Mouse (Mus musculus) c-Kit-positive CD71-negative TER-119-negative erythroid progenitor cells, embryonic 14.5 days (primary cell): ENCODE measurements around the gene Dnm2.

Experiments used
- DNase-seq: peaks from one replicate; pipeline ENCODE4 v3.0.0-alpha.2; 2013; ENCODE audit warnings: low read depth

The Dnm2 gene

GRCm38 (mm10) chr9:21430724-21431123 lies 6.0 kb downstream of the Dnm2 start:
- no peak for DNase-seq

GRCm38 (mm10) chr9:21432066-21432465 lies 7.4 kb downstream of the Dnm2 start:
- DNase-seq = no peak

GRCm38 (mm10) chr9:21433766-21434165 lies 9.1 kb downstream of the Dnm2 start:
- DNase-seq = no peak

GRCm38 (mm10) chr9:21434410-21434809 lies 9.7 kb downstream of the Dnm2 start:
- DNase-seq = no peak

- no peak for DNase-seq
These were observed 11.3 kb downstream of the Dnm2 start for GRCm38 (mm10) chr9:21435777-21436635.

- no peak for DNase-seq
These were observed 12.9 kb downstream of the Dnm2 start for GRCm38 (mm10) chr9:21437577-21437976.

- DNase-seq = no peak
These were observed 13.5 kb downstream of the Dnm2 start for GRCm38 (mm10) chr9:21438219-21438618.

GRCm38 (mm10) chr9:21439456-21439855 lies 14.7 kb downstream of the Dnm2 start:
- no peak for DNase-seq

GRCm38 (mm10) chr9:21439914-21440313 lies 15.2 kb downstream of the Dnm2 start:
- no peak for DNase-seq

GRCm38 (mm10) chr9:21440387-21440786 lies 15.7 kb downstream of the Dnm2 start:
- no peak for DNase-seq

GRCm38 (mm10) chr9:21443853-21444252 lies 19.1 kb downstream of the Dnm2 start:
- DNase-seq = no peak

- no peak for DNase-seq
These were observed 19.9 kb downstream of the Dnm2 start for GRCm38 (mm10) chr9:21444574-21444973.

GRCm38 (mm10) chr9:21445081-21445744 lies 20.5 kb downstream of the Dnm2 start:
- no peak for DNase-seq

- DNase-seq = no peak
These were observed 23.1 kb downstream of the Dnm2 start for GRCm38 (mm10) chr9:21447778-21448177.

GRCm38 (mm10) chr9:21449710-21450109 lies 25.0 kb downstream of the Dnm2 start:
- DNase-seq = no peak

- DNase-seq = no peak
These were observed 25.6 kb downstream of the Dnm2 start for GRCm38 (mm10) chr9:21450270-21450669.

GRCm38 (mm10) chr9:21451391-21451790 lies 26.7 kb downstream of the Dnm2 start:
- DNase-seq = no peak

GRCm38 (mm10) chr9:21451870-21452269 lies 27.2 kb downstream of the Dnm2 start:
- DNase-seq = no peak

- peak; percentile 31 for DNase-seq
These were observed 28.3 kb downstream of the Dnm2 start for GRCm38 (mm10) chr9:21453003-21453402.

- no peak for DNase-seq
These were observed 28.8 kb downstream of the Dnm2 start for GRCm38 (mm10) chr9:21453459-21453858.

- DNase-seq = no peak
These were observed 29.8 kb downstream of the Dnm2 start for GRCm38 (mm10) chr9:21454556-21454955.

- no peak for DNase-seq
These were observed 30.5 kb downstream of the Dnm2 start for GRCm38 (mm10) chr9:21455103-21455770.
